Mouse (Mus musculus) olfactory bulb, adult 2 months (tissue): ENCODE results near the gene Shroom1. TPM values are rescaled to one million over a fixed set of nuclear protein-coding genes. Genes with fewer than 3 reads are reported as not detected.

Source experiments
- H3K27ac ChIP-seq: fragments of 200-500 bp; 2 replicates; pipeline ENCODE4 v1.5.1; 2012; ENCODE audit warnings: low read depth, low read length; ENCODE audit not compliant: insufficient read depth
- H3K4me1 ChIP-seq: fragments of 200-500 bp; 2 replicates; pipeline ENCODE4 v1.6.1; 2012; ENCODE audit warnings: low read length; ENCODE audit not compliant: control insufficient read depth, insufficient read depth
- H3K4me3 ChIP-seq: fragments of 200-500 bp; 2 replicates; pipeline ENCODE4 v1.5.1; 2012; ENCODE audit warnings: mild to moderate bottlenecking, low read depth, low read length, moderate library complexity; ENCODE audit not compliant: insufficient read depth
- CTCF ChIP-seq: fragments of 200-500 bp; IDR thresholded peaks from 2 replicates; pipeline ENCODE4 v1.5.1; 2012; ENCODE audit warnings: low read depth, mild to moderate bottlenecking, low read length, moderate library complexity; ENCODE audit not compliant: insufficient read depth
- POLR2A ChIP-seq: fragments of 200-500 bp; IDR thresholded peaks from 2 replicates; pipeline ENCODE4 v1.6.1; 2012; ENCODE audit warnings: mild to moderate bottlenecking, low read depth, low read length, moderate library complexity; ENCODE audit not compliant: insufficient read depth
- WGBS: fragments of 180-500 bp; shearing (Covaris S2); methylation state at CpG from one replicate; pipeline ENCODE4 v1.1.7; 2018; 5-methylcytosine and 5-hydroxymethylcytosine counted together
- polyA plus RNA-seq: library from polyadenylated mRNA; stranded (reverse); fragments of >200 nt; gene quantifications from 2 replicates; pipeline ENCODE4 v1.2.4, GENCODE M21; 2012; ENCODE audit warnings: low replicate concordance; ENCODE audit not compliant: missing spikeins, insufficient read depth, insufficient read length

Gene Shroom1
- polyA plus RNA-seq, 1 experiment, result not detected

- 85% methylated on average over 13 of the region's 13 CpGs for WGBS
- Histone ChIP-seq H3K4me1 (no peaks in the 10 kb centered on the region; the same call in 1 of the 2 replicates), H3K27ac (no peak overlapping the region), H3K4me3 (no peak overlapping the region)
- no peak for TF ChIP-seq CTCF
These were observed 11.4 kb upstream of the Shroom1 start for GRCm38 (mm10) chr11:53445562-53445961.

GRCm38 (mm10) chr11:53446183-53446582 lies 10.8 kb upstream of the Shroom1 start:
- WGBS, result 95% methylated on average over 13 of the region's 13 CpGs
- no peak for TF ChIP-seq CTCF
- no peak for TF ChIP-seq POLR2A
- Histone ChIP-seq H3K4me1 (no peaks in the 10 kb centered on the region; the same call in 1 of the 2 replicates), H3K4me3 (no peak overlapping the region), H3K27ac (no peak overlapping the region)

GRCm38 (mm10) chr11:53447996-53448395 lies 9.0 kb upstream of the Shroom1 start:
- Histone ChIP-seq H3K27ac (no peak overlapping the region), H3K4me1 (no peaks in the 10 kb centered on the region; the same call in 1 of the 2 replicates), H3K4me3 (no peak overlapping the region)
- TF ChIP-seq CTCF, result no peak
- TF ChIP-seq POLR2A, result no peak
- 91% methylated on average over 8 of the region's 8 CpGs for WGBS

- no peaks in the 10 kb centered on the region; the same call in 1 of the 2 replicates for H3K4me1 ChIP-seq
- TF ChIP-seq CTCF (no peak), POLR2A (no peak)
- 67% methylated on average over 1 of the region's 1 CpGs for WGBS
- H3K27ac ChIP-seq, result no peak overlapping the region
- H3K4me3 ChIP-seq, result no peak overlapping the region
These were observed 8.5 kb upstream of the Shroom1 start for GRCm38 (mm10) chr11:53448529-53448928.

GRCm38 (mm10) chr11:53450070-53450705 lies 6.8 kb upstream of the Shroom1 start:
- H3K4me1 ChIP-seq, result no peaks in the 10 kb centered on the region; the same call in 1 of the 2 replicates
- no peak overlapping the region for H3K4me3 ChIP-seq
- WGBS, result 52% methylated on average over 15 of the region's 15 CpGs
- H3K27ac ChIP-seq, result no peak overlapping the region
- TF ChIP-seq POLR2A, result no peak
- TF ChIP-seq CTCF, result no peak

GRCm38 (mm10) chr11:53451361-53451760 lies 5.6 kb upstream of the Shroom1 start:
- WGBS, result 94% methylated on average over 2 of the region's 2 CpGs
- no peak overlapping the region for H3K4me3 ChIP-seq
- H3K4me1 ChIP-seq, result no peaks in the 10 kb centered on the region; the same call in 1 of the 2 replicates
- H3K27ac ChIP-seq, result no peak overlapping the region
- TF ChIP-seq POLR2A (no peak), CTCF (no peak)

GRCm38 (mm10) chr11:53452396-53452795 lies 4.6 kb upstream of the Shroom1 start:
- WGBS, result 96% methylated on average over 9 of the region's 9 CpGs
- TF ChIP-seq POLR2A (no peak), CTCF (no peak)

GRCm38 (mm10) chr11:53453031-53453430 lies 4.0 kb upstream of the Shroom1 start:
- WGBS, result 94% methylated on average over 5 of the region's 5 CpGs
- peaks cover 6% of the 10 kb centered on the region for H3K4me1 ChIP-seq
- H3K4me3 ChIP-seq, result no peak overlapping the region
- TF ChIP-seq CTCF, result no peak
- no peak overlapping the region for H3K27ac ChIP-seq

More at GRCm38 (mm10) chr11:53452396-53452795, 4.6 kb upstream of the Shroom1 start:
- H3K4me3 ChIP-seq, result no peak overlapping the region
- peaks cover 6% of the 10 kb centered on the region for H3K4me1 ChIP-seq
- H3K27ac ChIP-seq, result no peak overlapping the region

GRCm38 (mm10) chr11:53457372-53457954 lies 458 bp downstream of the Shroom1 start:
- TF ChIP-seq POLR2A, result no peak
- TF ChIP-seq CTCF, result no peak
- H3K27ac ChIP-seq, result no peak overlapping the region

GRCm38 (mm10) chr11:53458996-53459395 lies 2.0 kb downstream of the Shroom1 start:
- TF ChIP-seq CTCF (no peak), POLR2A (no peak)
- 80% methylated on average over 3 of the region's 3 CpGs for WGBS
- H3K4me1 ChIP-seq, result peaks cover 16% of the 10 kb centered on the region
- no peak overlapping the region for H3K4me3 ChIP-seq
- H3K27ac ChIP-seq, result no peak overlapping the region

More at GRCm38 (mm10) chr11:53457372-53457954, 458 bp downstream of the Shroom1 start:
- peaks cover 6% of the 10 kb centered on the region for H3K4me1 ChIP-seq
- peak overlapping the region; percentile 46 for H3K4me3 ChIP-seq
- 22% methylated on average over 29 of the region's 29 CpGs for WGBS
